Mouse (Mus musculus) ZHBTc4 (cell line): ENCODE measurements around the gene Hist1h2bh.

Experiments used
- DNase-seq: peaks from one replicate; pipeline ENCODE4 v3.0.0-alpha.2; 2011; ENCODE audit warnings: low read depth, low spot score

Gene Hist1h2bh

GRCm38 (mm10) chr13:23530901-23531875, 12.0 kb downstream of the Hist1h2bh start, which contains the start of gene Hist1h4h:
Gene Hist1h4h (plus strand): TSS chr13:23531050.
- DNase-seq, result peak; percentile 98

- peak; percentile 64 for DNase-seq
These were observed 12.9 kb downstream of the Hist1h2bh start for GRCm38 (mm10) chr13:23530181-23530900.

GRCm38 (mm10) chr13:23529480-23530165, 13.6 kb downstream of the Hist1h2bh start:
- no peak for DNase-seq

- no peak for DNase-seq
These were observed 14.2 kb downstream of the Hist1h2bh start for GRCm38 (mm10) chr13:23529005-23529404.

- DNase-seq, result peak; percentile 92
These were observed 16.9 kb downstream of the Hist1h2bh start for GRCm38 (mm10) chr13:23526312-23526711.

- peak; percentile 71 for DNase-seq
These were observed 17.3 kb downstream of the Hist1h2bh start for GRCm38 (mm10) chr13:23525901-23526300.

GRCm38 (mm10) chr13:23524654-23525053, 18.5 kb downstream of the Hist1h2bh start:
- DNase-seq, result peak; percentile 90

GRCm38 (mm10) chr13:23523976-23524375, 19.2 kb downstream of the Hist1h2bh start:
- no peak for DNase-seq

- peak; percentile 91 for DNase-seq
These were observed 21.5 kb downstream of the Hist1h2bh start for GRCm38 (mm10) chr13:23521703-23522102.

GRCm38 (mm10) chr13:23519416-23519815, 23.8 kb downstream of the Hist1h2bh start:
- peak; percentile 90 for DNase-seq

- DNase-seq, result peak; percentile 90
These were observed 24.3 kb downstream of the Hist1h2bh start for GRCm38 (mm10) chr13:23518885-23519284.

- no peak for DNase-seq
These were observed 24.9 kb downstream of the Hist1h2bh start for GRCm38 (mm10) chr13:23518295-23518603.

- DNase-seq, result peak; percentile 92
These were observed 25.4 kb downstream of the Hist1h2bh start for GRCm38 (mm10) chr13:23517603-23518294.

- DNase-seq, result peak; percentile 80
These were observed 26.2 kb downstream of the Hist1h2bh start for GRCm38 (mm10) chr13:23516822-23517602.

- peak; percentile 73 for DNase-seq
These were observed 27.2 kb downstream of the Hist1h2bh start for GRCm38 (mm10) chr13:23515826-23516620.

- peak; percentile 72 for DNase-seq
These were observed 27.9 kb downstream of the Hist1h2bh start for GRCm38 (mm10) chr13:23515281-23515680.

GRCm38 (mm10) chr13:23513517-23513916, 29.7 kb downstream of the Hist1h2bh start:
- DNase-seq, result peak; percentile 86

GRCm38 (mm10) chr13:23510127-23510526, 33.1 kb downstream of the Hist1h2bh start:
- peak; percentile 51 for DNase-seq

- DNase-seq, result peak; percentile 93
These were observed 36.2 kb downstream of the Hist1h2bh start for GRCm38 (mm10) chr13:23506819-23507515.
